Mouse (Mus musculus): Measurements from ENCODE around the gene Pla1a. TPM values are rescaled to one million over a fixed set of nuclear protein-coding genes. Genes with fewer than 3 reads are reported as not detected.

Pla1a gene
- polyA plus RNA-seq, 1 experiment, result 13.9 TPM

DNA sequence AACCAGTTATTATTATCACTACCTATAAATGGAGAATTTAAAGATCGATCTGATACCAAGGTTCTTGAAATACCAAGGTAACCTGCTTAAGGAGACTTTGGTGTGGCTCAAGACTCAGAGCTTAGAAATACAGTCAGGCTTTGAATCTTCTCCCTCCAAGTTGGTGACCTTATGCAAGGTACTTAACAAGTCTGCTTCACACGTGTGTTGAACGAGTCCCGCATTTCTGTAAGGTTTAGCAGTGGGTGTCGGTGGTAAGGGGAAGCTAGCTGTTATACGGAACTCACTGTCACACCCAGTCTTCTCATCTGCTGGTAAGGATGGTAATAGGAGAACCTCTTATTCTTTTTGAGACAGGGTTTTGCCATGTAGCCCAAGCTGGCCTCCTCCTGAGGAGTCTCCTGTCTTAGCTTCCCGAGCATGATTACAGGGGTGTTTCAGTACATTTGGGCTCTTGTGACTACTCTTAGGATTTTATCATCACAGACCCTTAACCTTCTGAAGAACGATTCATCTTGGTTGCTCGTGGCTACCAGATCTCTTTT lies 84.7 kb downstream of the Pla1a start:
- no peaks in the 10 kb centered on the region for H3K27me3 ChIP-seq (ENCODE audit: control insufficient read depth, insufficient read depth, insufficient read length)
- TF ChIP-seq TCF12 (IDR thresholded peaks at IDR 0.05; ENCODE audit: insufficient read depth, poor library complexity, severe bottlenecking) (no peak), POLR2AphosphoS2 (IDR thresholded peaks at IDR 0.05; ENCODE audit: insufficient read length, low read depth) (peak; percentile 34)
- H3K79me2 ChIP-seq (ENCODE audit: control insufficient read depth, insufficient read depth), result peaks cover 22% of the 10 kb centered on the region
- peak overlapping the region; percentile 89 for H3K4me2 ChIP-seq (ENCODE audit: low read depth)
- peaks cover 20% of the 10 kb centered on the region for H3K36me3 ChIP-seq (ENCODE audit: control insufficient read depth, insufficient read depth)
- H3ac ChIP-seq (ENCODE audit: control insufficient read depth, insufficient read length), result no peak overlapping the region
- H3K4me3 ChIP-seq, result peak overlapping the region; percentile 71

DNA sequence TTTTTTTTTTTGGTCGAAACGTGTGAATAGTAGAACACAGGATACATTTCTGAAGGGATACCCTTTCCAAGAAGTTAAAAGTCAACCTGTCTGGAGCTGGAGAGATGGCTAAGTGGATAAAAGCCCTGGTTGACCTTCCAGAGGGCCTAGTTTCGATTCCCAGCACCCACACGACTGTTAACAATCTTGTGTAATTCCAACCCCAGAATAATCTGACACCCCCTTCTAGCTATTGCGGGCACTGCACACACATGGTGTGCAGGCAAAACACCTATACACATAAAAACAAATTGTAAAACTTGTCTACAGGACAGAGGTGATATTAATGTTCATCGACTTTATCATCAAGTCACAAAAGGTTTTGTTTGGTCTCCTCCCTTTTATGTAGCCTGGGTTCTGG lies 85.4 kb downstream of the Pla1a start:
- Histone ChIP-seq H3K4me3 (peak overlapping the region; percentile 71), H3K4me2 (ENCODE audit: low read depth) (peak overlapping the region; percentile 89), H3K27me3 (ENCODE audit: control insufficient read depth, insufficient read depth, insufficient read length) (no peaks in the 10 kb centered on the region), H3K79me2 (ENCODE audit: control insufficient read depth, insufficient read depth) (peaks cover 22% of the 10 kb centered on the region), H3K36me3 (ENCODE audit: control insufficient read depth, insufficient read depth) (peaks cover 20% of the 10 kb centered on the region), H3ac (ENCODE audit: control insufficient read depth, insufficient read length) (peak overlapping the region; percentile 47)
- TF ChIP-seq REST (IDR thresholded peaks at IDR 0.05; ENCODE audit: insufficient read depth, insufficient read length), result no peak

GRCm38 (mm10) chr16:38346529-38347325 lies 86.2 kb downstream of the Pla1a start, which contains the start of the genes Cox17 and Gm21987:
Cox17 (plus strand) TSS chr16:38346991.
Gm21987 (plus strand) TSS chr16:38347040.
- H3K79me2 ChIP-seq (ENCODE audit: control insufficient read depth, insufficient read depth), result peaks cover 22% of the 10 kb centered on the region
- H3K27me3 ChIP-seq (ENCODE audit: control insufficient read depth, insufficient read depth, insufficient read length), result no peaks in the 10 kb centered on the region
- H3K4me3 ChIP-seq, result peak within 1 kb of the TSS; percentile 71
- TF ChIP-seq MYOG (IDR thresholded peaks at IDR 0.05; ENCODE audit: control insufficient read depth in 1 of 3, insufficient read depth in 1 of 3, insufficient read length in 2 of 3, low read depth in 2 of 3) (no peak), POLR2A (IDR thresholded peaks at IDR 0.05; ENCODE audit: insufficient read length, low read depth) (peak; percentile 79), POLR2AphosphoS2 (IDR thresholded peaks at IDR 0.05; ENCODE audit: insufficient read length, low read depth) (peak; percentile 83)
- peaks cover 20% of the 10 kb centered on the region for H3K36me3 ChIP-seq (ENCODE audit: control insufficient read depth, insufficient read depth)
- H3K4me2 ChIP-seq (ENCODE audit: low read depth), result peak within 1 kb of the TSS; percentile 89
- H3ac ChIP-seq (ENCODE audit: control insufficient read depth, insufficient read length), result peak within 1 kb of the TSS; percentile 47

Other genes starting within 250 kb of the Pla1a start
- not detected for gene Nr1i2, start 138.3 kb downstream of the Pla1a start, polyA plus RNA-seq (2012; fragmentation: generic; extraction: Trizol)
- gene Maats1, start 91.0 kb downstream of the Pla1a start, polyA plus RNA-seq (2012; fragmentation: generic; extraction: Trizol), result 1.1 TPM
- gene Cox17, start 86.2 kb downstream of the Pla1a start, polyA plus RNA-seq (2012; fragmentation: generic; extraction: Trizol), result 653 TPM
- gene Gm21987, start 86.1 kb downstream of the Pla1a start, polyA plus RNA-seq (2012; fragmentation: generic; extraction: Trizol), result 0.16 TPM
- gene Popdc2, start 70.9 kb downstream of the Pla1a start, polyA plus RNA-seq (2012; fragmentation: generic; extraction: Trizol), result 10.5 TPM
- 124 TPM for gene Adprh, start 19.6 kb upstream of the Pla1a start, polyA plus RNA-seq (2012; fragmentation: generic; extraction: Trizol)
- gene Cd80, start 22.4 kb upstream of the Pla1a start, polyA plus RNA-seq (2012; fragmentation: generic; extraction: Trizol), result 27.1 TPM
- 41.4 TPM for gene Timmdc1, start 89.5 kb upstream of the Pla1a start, polyA plus RNA-seq (2012; fragmentation: generic; extraction: Trizol)
- 25.5 TPM for gene Poglut1, start 117.1 kb upstream of the Pla1a start, polyA plus RNA-seq (2012; fragmentation: generic; extraction: Trizol)
- gene Tmem39a, start 125.6 kb upstream of the Pla1a start, polyA plus RNA-seq (2012; fragmentation: generic; extraction: Trizol), result 36.8 TPM

Data from myocyte (in vitro differentiated cells).